In the genomic region with DNA sequence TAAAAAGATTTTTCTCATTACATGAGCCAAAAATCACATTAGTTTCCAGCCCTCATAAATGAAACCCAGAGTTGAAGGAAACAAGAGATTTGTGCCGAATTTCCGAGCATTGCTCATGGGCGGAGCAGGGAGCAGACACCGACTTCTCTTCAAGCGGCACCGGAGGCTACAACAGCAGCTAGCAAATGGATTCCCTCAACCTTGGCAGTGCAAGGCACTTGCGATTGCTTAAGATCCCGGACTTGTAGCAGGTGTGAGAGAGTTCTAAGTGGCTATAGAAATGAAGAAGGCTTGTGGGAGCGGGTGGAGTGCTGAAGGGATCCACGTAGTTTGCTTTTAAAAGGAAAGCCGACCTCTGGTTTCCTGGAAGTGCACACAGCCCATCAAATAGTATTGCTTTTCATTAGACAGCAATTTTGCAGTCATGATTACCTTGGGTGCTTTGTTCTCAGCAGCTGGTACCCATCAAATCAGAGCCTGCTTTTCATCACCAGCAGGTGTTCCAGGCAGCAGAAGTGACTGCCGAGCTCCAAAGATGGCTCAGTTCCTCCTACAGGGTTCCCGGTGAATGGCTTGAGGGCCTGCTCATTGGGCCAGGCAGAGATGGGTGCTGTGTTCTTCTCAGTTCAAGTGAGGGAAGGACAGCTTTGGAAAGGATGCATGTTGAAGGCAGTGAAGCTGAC, we compare ENCODE assay signal across 9 mouse cellular contexts.
DNase-seq lines count a peak whose midpoint lies in the region; ATAC-seq and TF ChIP-seq lines count a peak whose summit lies in the region.
"Had no signal": no experiment of that assay in that cellular context is flagged by ENCODE, and none has a peak within 500 bp of the region (broad histone marks: within the 10 kb centered on the region; RNA-seq: fewer than 3 reads in every experiment).

No protein-coding gene starts in this region.

- no peaks in the 10 kb centered on the region for H3K27me3 ChIP-seq in cerebellum, adult 2 months (ENCODE audit: control insufficient read depth, insufficient read depth, low read length)
- H3K27me3 ChIP-seq in heart, embryonic 15.5 days: no peaks in the 10 kb centered on the region

- no peak overlapping the region for H3K27ac ChIP-seq in cerebellum, adult 2 months (ENCODE audit: insufficient read depth, low read length)
- H3K27ac ChIP-seq in heart, embryonic 15.5 days: 0 out of 2 replicates have a peak overlapping the region, but pooled peaks have one; percentile 31

- H3K4me2 ChIP-seq in heart, embryonic 15.5 days: peak overlapping the region; percentile 47

- no peaks in the 10 kb centered on the region for H3K36me3 ChIP-seq in heart, embryonic 15.5 days

- no peak for TF ChIP-seq POLR2A in cerebellum, adult 2 months (IDR thresholded peaks at IDR 0.05; ENCODE audit: borderline replicate concordance, insufficient read depth, low read length)

- no peak for DNase-seq in cerebellum, adult 2 months
- DNase-seq in ZHBTc4 (ENCODE audit: low read depth, low spot score): peak; percentile 42
- DNase-seq in lung, postnatal 14 days: peak; percentile 34
- no peak for DNase-seq in natural killer cell, adult 2 months (ENCODE audit: low spot score in 2 of 2)
- DNase-seq in layer of hippocampus, adult 9-10 months (ENCODE audit: low spot score): no peak
- no peak for DNase-seq in layer of hippocampus, adult 9-11 months
- DNase-seq: adrenal gland, postnatal 25 days had no signal

- H3K4me3 ChIP-seq in cerebellum, adult 2 months (replicated peaks; ENCODE audit: insufficient read depth, low read depth, low read length): no peak overlapping the region
- no peak overlapping the region for H3K4me3 ChIP-seq in heart, embryonic 15.5 days

- TF ChIP-seq CTCF in cerebellum, adult 2 months (IDR thresholded peaks at IDR 0.05; ENCODE audit: borderline replicate concordance, insufficient read depth, low read depth, low read length): no peak

- no peak overlapping the region for H3K9ac ChIP-seq in heart, embryonic 15.5 days

- 70% methylated on average over 13 of the region's 13 CpGs for WGBS in cerebellum, adult 2 months
- 35% methylated on average over 13 of the region's 13 CpGs for WGBS in heart, embryonic 15.5 days

- peaks cover 6% of the 10 kb centered on the region for H3K4me1 ChIP-seq in cerebellum, adult 2 months (ENCODE audit: control insufficient read depth, insufficient read depth, low read length)
- H3K4me1 ChIP-seq in heart, embryonic 15.5 days (replicated peaks): peaks cover 12% of the 10 kb centered on the region

- H3K9me3 ChIP-seq in heart, embryonic 15.5 days (replicated peaks): no peaks in the 10 kb centered on the region

- 0 out of 2 replicates have a peak, but pooled peaks have one; percentile 10 for ATAC-seq in cerebellum, adult (ENCODE audit: insufficient number of reproducible peaks, low FRiP score, low TSS enrichment)
- ATAC-seq in heart, embryonic 15.5 days (replicated peaks; ENCODE audit: insufficient number of reproducible peaks, insufficient read depth, low FRiP score, low read depth): 0 out of 2 replicates have a peak, but pooled peaks have one; percentile 38

Comparison
In these comparisons a context has a peak if more than half of its experiments do, and no peak if none do; other contexts are left out.
1. DNase-seq: peak in ZHBTc4 (single experiment) and lung, postnatal 14 days (single experiment); none in cerebellum, adult 2 months (0 of 2), natural killer cell, adult 2 months (0 of 2), layer of hippocampus, adult 9-10 months (single experiment) and layer of hippocampus, adult 9-11 months (single experiment).